Mouse (Mus musculus) brain, embryonic 14.5 days (tissue): ENCODE measurements around the gene Ippk.

ENCODE experiments used
- CTCF ChIP-seq: fragments of 200-500 bp; IDR thresholded peaks from 2 replicates; pipeline ENCODE4 v1.5.1; 2012; ENCODE audit warnings: inconsistent platforms, mild to moderate bottlenecking, moderate library complexity, borderline replicate concordance; ENCODE audit not compliant: insufficient read depth, insufficient read length; ENCODE audit errors: extremely low read depth
- POLR2A ChIP-seq: fragments of 200-500 bp; IDR thresholded peaks from 2 replicates; pipeline ENCODE4 v1.6.1; 2012; ENCODE audit warnings: mild to moderate bottlenecking, inconsistent platforms, borderline replicate concordance; ENCODE audit not compliant: poor library complexity, insufficient read depth, insufficient read length, severe bottlenecking; ENCODE audit errors: extremely low read depth

DNA sequence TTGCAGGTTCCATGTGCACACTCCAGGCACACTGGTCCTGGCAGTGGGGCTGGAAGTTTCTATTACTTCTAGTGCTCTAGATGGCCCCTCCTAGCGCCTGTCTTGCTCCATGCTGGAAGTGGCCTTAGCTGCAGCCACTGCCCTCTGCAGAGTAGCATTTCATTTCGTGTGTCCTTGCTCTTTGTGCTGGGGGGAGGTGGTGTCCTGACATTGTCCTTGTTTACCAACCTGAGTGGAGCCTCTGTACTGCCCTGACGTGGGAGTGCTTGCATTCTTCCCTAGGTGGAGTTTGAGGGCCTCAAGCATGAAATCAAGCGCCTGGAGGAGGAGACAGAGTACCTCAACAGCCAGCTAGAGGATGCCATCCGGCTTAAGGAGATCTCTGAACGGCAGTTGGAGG, 43.4 kb upstream of the Ippk start:
- no peak for TF ChIP-seq POLR2A
- no peak for TF ChIP-seq CTCF
